Comparison of ENCODE assay signal across 8 mouse cellular contexts in the genomic region with DNA sequence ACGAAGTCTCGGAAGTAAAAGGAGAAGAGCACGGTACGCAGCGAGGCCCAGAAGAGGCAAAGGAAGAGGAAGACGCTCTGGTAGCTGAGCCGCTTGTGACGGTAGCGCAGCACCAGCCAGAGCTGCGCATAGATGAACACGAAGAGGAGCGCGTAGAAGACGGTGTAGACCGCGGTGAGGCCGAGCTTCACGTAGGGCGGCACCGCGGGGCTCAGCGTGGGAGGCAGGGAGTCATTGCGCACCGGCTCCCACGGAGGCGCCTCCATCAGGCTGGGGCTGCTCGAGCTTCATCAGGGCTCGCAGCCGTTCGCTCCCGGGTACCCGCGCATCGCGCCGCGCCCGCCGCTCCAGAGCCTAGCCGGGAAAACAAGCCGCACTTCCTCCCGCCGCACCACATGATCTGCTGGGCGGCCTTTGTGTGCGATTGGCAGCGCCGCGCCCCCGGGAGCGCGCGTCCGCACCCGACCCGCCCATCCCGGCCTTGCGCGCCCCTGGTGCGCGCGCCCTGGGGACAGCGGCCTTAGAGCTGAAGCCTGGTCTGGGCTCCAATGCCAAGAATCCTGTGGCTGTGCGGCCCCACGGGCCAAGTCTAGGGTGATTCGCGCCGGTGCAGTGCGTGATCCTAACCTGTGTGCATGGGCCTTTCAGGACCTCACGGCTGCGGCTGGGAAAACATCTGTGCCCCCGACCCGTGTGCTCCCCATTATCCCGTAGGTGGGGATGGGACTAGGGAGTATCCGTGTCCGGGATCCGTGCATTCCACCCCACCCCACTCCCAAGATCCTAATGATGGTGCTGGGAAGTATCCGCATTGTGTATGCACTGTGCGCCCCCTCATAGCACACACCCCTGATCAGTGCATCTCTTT. TPM values are rescaled to one million over a fixed set of nuclear protein-coding genes. Genes with fewer than 3 reads are reported as not detected.
DNase-seq lines count a peak whose midpoint lies in the region; ATAC-seq and TF ChIP-seq lines count a peak whose summit lies in the region.
"Not testable (repeated sequence)": the region's sequence is repeated elsewhere in the genome, so short reads cannot be mapped to it uniquely, and the experiment has no call there.

Gene Gpr137b (minus strand): TSS at position 787 of the 868 bp plus-strand sequence.

- DNase-seq in adrenal gland, adult 2 months = peak; percentile 83
- peak; percentile 57 for DNase-seq in embryo, embryonic 9.5 days (ENCODE audit: extremely low spot score)
- DNase-seq in gastrocnemius, postnatal 4 days (ENCODE audit: low spot score in 2 of 2) = peak in 1 of 2 experiments; percentile 34
- DNase-seq in induced T-regulatory cell, adult 2 months (ENCODE audit: low read depth) = peak; percentile 2
- peak; percentile 35 for DNase-seq in left cerebral cortex, adult 11 months (ENCODE audit: low spot score)
- DNase-seq in lung, postnatal 0 days (ENCODE audit: low spot score) = peak; percentile 55
- peak; percentile 36 for DNase-seq in ovary, adult 18-20 months (ENCODE audit: low spot score)
- peak; percentile 40 for DNase-seq in thymus, postnatal 4 days

- not testable (repeated sequence) for H3K9me3 ChIP-seq in lung, postnatal 0 days (ENCODE audit: low read length)

- not testable (repeated sequence) for H3K4me1 ChIP-seq in lung, postnatal 0 days (ENCODE audit: insufficient read depth, low read depth, low read length)

- not testable (repeated sequence) for H3K36me3 ChIP-seq in lung, postnatal 0 days (ENCODE audit: insufficient read depth, low read length)

- under 1% methylated on average over 23 of the region's 78 CpGs for WGBS in lung, postnatal 0 days

- H3K4me3 ChIP-seq in lung, postnatal 0 days (ENCODE audit: low read depth, low read length) = peak within 1 kb of the TSS; percentile 29; the same call in 1 of the 2 replicates

- peak within 1 kb of the TSS; percentile 48 for H3K4me2 ChIP-seq in lung, postnatal 0 days (replicated peaks; ENCODE audit: low read depth, low read length)

- H3K27ac ChIP-seq in lung, postnatal 0 days (ENCODE audit: low read length) = not testable (repeated sequence)

- H3K9ac ChIP-seq in lung, postnatal 0 days (replicated peaks; ENCODE audit: low read depth) = not testable (repeated sequence)

- H3K27me3 ChIP-seq in lung, postnatal 0 days (replicated peaks; ENCODE audit: insufficient read depth, low read length) = not testable (repeated sequence)

- peak; percentile 93 for ATAC-seq in lung, postnatal 0 days

- not testable (repeated sequence) for TF ChIP-seq CTCF in lung, postnatal 0 days (IDR thresholded peaks at IDR 0.05)

- not testable (repeated sequence) for TF ChIP-seq EP300 in lung, postnatal 0 days (IDR thresholded peaks at IDR 0.05)

RNA-seq across cellular contexts. Expression of gene Gpr137b, which starts in this region (rescaled TPM):
- total RNA-seq in adrenal gland, adult 2 months (2021) = 10 to 100 TPM; 30.4 to 41.0 TPM
- polyA plus RNA-seq in adrenal gland, adult 2 months (2012; rRNA removed) = 36.6 and 56.5 TPM in 2 replicates
- 10 to 100 TPM; 11.0 to 12.9 TPM for total RNA-seq in gastrocnemius, postnatal 4 days (2021)
- 19.3 and 22.4 TPM in 2 replicates for polyA plus RNA-seq in lung, postnatal 0 days (2015; fragmentation: Nextera tagmentation; extraction: Ambion mirVana)
